Mouse (Mus musculus) large intestine, adult 2 months (tissue): ENCODE results near the gene Nudc. TPM values are rescaled to one million over a fixed set of nuclear protein-coding genes. Genes with fewer than 3 reads are reported as not detected.
"Not testable (repeated sequence)": the region's sequence is repeated elsewhere in the genome, so short reads cannot be mapped to it uniquely, and the experiment has no call there.

ENCODE experiments used
- DNase-seq: peaks from one replicate; pipeline ENCODE4 v3.0.0-alpha.2; 2012; ENCODE audit warnings: low read depth, low spot score
- WGBS: fragments of 180-500 bp; shearing (Covaris S2); methylation state at CpG from one replicate; pipeline ENCODE4 v1.1.7; 2018; 5-methylcytosine and 5-hydroxymethylcytosine counted together
- polyA plus RNA-seq: library from polyadenylated mRNA; depleted of rRNA; stranded (reverse); fragments of >200 nt; gene quantifications from 2 replicates; pipeline ENCODE4 v1.2.3, GENCODE M21; 2012

The Nudc gene
- polyA plus RNA-seq, 1 experiment, result 34.0 TPM

DNA sequence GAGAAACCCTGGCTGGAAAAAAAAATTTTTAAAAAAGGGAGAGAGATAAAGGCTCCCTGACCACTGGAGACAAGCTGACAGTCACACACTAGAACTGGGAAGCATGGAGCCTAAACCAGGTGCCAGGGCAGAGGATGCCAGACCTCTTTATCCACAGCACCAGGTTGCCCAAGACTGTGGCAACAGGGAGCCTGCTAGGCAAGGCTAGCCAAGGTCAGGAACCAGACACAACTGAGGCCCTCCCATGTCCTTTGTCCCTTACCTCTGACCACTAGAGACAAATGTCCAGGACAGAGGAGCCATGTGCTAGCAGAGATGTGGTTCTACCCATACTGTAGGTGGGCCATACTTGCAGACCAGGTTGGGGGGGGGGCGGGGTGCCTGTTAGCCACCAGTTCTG is 6.2 kb upstream of the Nudc start:
- WGBS, result 90% methylated on average over 1 of the region's 1 CpGs
- DNase-seq, result no peak

DNA sequence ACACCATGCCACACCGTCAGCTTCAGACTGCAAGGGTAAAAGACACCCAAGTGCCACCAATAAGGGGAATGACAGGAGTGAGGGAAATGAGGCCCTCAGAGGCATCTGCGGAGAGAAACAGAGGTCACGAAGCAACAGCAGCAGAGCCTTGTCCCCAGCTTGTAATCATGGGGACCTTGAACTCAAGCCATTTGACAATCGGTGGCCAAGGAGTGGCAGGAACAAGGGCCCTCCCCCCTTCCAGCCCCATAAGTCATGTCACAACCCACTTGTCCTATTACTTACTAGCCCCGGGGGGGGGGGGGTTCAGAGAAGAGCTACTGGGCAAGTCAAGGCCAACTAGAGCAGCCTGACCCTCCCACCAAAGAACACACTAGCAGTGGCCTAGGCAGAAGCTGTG is 9.1 kb downstream of the Nudc start:
- no peak for DNase-seq
- WGBS, result 69% methylated on average over 5 of the region's 5 CpGs

GRCm38 (mm10) chr4:133536081-133536480 is 9.7 kb downstream of the Nudc start:
- no peak for DNase-seq
- 32% methylated on average over 3 of the region's 3 CpGs for WGBS

DNA sequence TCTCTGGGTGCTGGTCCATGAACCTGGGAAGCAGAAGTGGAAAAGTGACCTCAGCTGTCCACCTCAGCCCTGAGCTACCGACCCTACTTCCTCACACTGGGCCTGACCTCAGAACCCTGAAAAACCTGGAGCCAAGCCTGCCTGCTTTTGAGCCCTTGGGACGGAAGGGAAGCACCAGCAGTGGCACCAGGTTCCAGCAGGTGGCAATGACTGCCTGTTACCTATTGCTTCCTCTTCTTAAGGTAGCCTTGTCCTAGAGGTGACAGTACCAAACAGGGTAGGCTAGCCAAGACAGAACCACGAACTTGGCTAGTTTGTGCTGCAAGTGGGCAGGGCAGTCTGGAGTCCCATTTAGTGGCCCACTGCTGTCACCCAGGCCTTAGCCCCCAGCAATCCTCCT is 13.0 kb downstream of the Nudc start:
- WGBS, result 53% methylated on average over 3 of the region's 3 CpGs
- DNase-seq, result no peak

DNA sequence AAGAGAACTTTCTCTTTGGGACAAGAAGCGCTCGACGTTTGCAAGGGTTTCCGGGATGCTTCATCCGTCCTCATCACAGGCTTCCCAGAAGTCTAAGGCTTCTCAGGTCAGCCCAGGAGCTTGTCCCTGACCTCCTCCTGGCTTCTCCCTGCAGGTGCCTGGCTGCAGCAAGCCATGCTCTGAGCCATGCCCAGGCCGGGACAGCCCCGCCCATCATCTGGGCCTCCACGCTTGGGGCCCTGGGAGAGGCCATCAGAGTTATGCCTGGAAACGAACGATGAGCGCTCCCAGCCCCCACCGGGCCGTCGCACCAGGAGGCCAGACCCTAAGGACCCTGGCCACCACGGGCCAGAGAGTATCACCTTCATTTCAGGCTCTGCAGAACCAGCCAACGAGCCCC is 18.0 kb downstream of the Nudc start:
- 63% methylated on average over 16 of the region's 16 CpGs for WGBS
- no peak for DNase-seq

DNA sequence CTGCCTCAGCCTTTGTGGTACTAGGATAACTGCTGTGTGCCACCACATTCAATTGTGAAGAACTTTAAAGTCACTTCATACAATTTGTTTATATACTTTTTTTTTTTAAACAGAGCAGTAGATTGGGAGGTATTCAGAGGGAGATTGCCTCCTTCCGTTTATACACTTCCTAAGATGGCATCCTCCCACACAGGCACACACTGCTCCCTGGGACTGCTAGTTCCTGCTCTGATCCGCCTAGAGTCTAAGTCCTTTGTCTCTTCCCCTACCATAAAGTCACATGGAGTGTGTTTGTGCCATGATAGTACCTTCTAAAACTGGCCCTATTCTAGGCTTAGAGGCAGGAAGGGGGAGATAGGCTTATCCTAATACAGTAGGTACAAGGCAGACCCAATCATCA is 24.3 kb downstream of the Nudc start:
- WGBS, result 44% methylated on average over 2 of the region's 2 CpGs

GRCm38 (mm10) chr4:133519369-133519665 is 26.5 kb downstream of the Nudc start:
- 4% methylated on average over 25 of the region's 25 CpGs for WGBS
- DNase-seq, result no peak

More for the DNA sequence above, 24.3 kb downstream of the Nudc start:
- DNase-seq, result no peak

GRCm38 (mm10) chr4:133518601-133519368 is 27.0 kb downstream of the Nudc start, which contains the start of gene Kdf1:
Gene Kdf1 (plus strand): TSS chr4:133518963.
- 3% methylated on average over 66 of the region's 69 CpGs for WGBS

DNA sequence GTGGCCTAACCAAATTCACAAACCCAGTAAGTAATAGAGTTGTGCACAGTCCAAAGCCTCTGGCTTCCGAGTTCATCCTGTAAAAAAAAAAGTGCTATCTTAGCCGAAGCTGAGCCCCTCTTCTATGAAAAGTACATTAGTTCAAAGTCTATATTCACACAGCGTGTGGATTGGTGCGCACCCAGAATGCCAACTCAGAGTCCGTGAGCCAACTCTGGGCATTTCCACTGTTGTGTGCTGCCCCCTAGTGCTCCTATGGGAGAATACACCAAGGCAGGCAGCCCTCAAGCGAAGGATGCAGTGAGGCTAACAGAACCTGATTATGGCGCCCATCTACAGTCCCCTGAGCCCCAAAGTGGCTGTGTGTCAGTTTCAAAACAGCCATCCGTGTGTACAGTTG is 32.8 kb downstream of the Nudc start:
- 8% methylated on average over 8 of the region's 8 CpGs for WGBS
- DNase-seq, result peak; percentile 60

More at GRCm38 (mm10) chr4:133518601-133519368, 27.0 kb downstream of the Nudc start, which contains the start of gene Kdf1:
- peak; percentile 44 for DNase-seq

GRCm38 (mm10) chr4:133512511-133512910 is 33.3 kb downstream of the Nudc start:
- 54% methylated on average over 5 of the region's 5 CpGs for WGBS
- DNase-seq, result not testable (repeated sequence)

- 70% methylated on average over 5 of the region's 5 CpGs for WGBS
These were observed 34.7 kb downstream of the Nudc start for GRCm38 (mm10) chr4:133511050-133511449.

GRCm38 (mm10) chr4:133508990-133509389 is 36.8 kb downstream of the Nudc start:
- WGBS, result 90% methylated on average over 7 of the region's 7 CpGs
- no peak for DNase-seq

More at GRCm38 (mm10) chr4:133511050-133511449, 34.7 kb downstream of the Nudc start:
- DNase-seq, result no peak

DNA sequence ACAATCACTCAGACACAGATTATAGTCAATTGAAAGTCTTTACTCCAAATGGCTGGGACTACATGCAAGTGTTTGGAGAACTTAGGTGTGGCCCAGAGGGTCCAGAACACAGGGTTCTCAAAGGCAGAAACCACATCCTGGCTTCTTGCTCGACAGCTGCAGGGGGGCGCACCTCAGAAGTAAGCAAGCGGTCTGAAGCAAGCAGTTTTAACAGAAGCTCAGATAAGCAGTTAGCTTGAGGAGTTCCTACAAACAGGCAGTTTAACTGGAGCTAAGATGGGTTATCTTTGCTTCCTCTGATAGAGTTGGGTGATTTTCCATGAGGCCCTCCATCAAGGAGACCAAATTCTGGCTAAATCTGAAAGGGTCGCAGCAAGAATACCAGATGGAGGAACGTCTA is 39.2 kb downstream of the Nudc start:
- DNase-seq, result no peak
- 62% methylated on average over 5 of the region's 5 CpGs for WGBS

DNA sequence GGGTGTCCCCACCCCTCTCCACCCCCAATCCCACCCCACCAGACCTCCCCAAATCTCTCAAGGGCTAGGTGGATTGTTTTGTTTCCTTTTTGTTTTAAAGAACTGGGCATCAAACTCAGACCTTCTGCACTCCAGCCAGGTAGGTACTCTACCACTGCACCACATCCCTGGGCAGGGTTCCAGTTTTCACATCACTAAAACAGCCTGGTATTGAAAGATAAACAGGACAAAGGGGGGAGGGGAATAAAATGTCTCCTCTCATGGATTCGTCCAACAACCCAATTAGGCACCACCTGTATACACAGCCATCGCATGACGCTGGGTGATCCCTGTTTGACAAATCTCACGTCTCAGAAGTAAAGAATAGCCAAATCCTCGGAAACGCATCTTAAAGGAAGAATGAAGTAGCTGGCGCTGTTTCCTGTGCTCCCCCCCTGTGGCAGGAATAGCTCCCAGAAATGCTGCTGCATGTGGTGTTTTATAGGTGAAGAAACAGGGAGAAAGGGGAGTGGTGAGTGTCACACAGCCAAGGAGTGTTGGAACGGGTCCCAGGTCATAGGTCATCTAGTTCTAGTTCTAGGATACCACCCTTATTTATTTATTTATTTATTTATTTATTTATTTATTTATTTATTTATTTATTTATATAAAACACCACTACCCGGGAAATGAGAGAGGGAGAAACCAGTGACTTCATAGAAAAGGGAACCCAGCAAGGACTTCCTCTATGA is 40.9 kb downstream of the Nudc start:
- DNase-seq, result no peak
- WGBS, result 42% methylated on average over 9 of the region's 9 CpGs

GRCm38 (mm10) chr4:133504300-133504699 is 41.5 kb downstream of the Nudc start:
- DNase-seq, result no peak
- WGBS, result 47% methylated on average over 5 of the region's 5 CpGs

- WGBS, result 52% methylated on average over 7 of the region's 7 CpGs
- DNase-seq, result no peak
These were observed 44.3 kb downstream of the Nudc start for GRCm38 (mm10) chr4:133501514-133501913.

GRCm38 (mm10) chr4:133498160-133498724 is 47.6 kb downstream of the Nudc start, which contains the start of gene Trnp1:
Gene Trnp1 (minus strand): TSS chr4:133498550.
- peak; percentile 46 for DNase-seq
- WGBS, result under 1% methylated on average over 53 of the region's 53 CpGs

DNA sequence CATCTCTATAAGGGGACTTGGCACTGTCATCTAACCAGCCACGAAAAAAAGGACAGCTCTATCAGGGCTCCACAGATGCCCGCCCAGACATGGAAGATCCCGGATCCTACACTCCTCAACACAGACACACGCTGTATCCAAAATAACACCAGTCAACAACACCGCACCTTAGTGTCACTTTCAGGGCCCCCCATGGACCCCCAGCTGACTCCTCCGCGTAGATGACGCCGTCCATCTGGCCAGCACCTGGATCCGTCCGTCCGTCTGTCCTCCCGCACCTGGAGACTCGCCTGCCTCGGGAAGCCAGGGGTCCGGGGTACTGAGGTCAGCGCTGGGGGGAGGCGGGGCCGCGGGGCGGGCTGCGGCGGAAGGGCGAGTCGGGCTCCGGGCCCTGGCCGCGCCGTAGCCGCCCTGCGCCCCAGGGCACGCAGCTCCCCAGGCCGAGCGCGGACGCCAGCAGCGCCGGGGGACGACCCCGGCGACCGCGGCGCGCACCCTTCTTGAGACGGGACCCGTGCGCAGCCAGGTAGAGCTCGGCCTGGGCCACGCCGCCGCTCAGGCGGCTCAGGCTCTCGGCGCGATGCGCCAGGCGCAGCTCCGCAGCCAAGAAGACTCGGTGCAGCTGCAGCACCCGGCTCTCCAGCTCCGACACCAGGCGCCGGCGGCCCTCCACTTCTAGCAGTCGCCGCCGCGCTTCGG is 48.2 kb downstream of the Nudc start:
- 2% methylated on average over 70 of the region's 70 CpGs for WGBS
- DNase-seq, result no peak

DNA sequence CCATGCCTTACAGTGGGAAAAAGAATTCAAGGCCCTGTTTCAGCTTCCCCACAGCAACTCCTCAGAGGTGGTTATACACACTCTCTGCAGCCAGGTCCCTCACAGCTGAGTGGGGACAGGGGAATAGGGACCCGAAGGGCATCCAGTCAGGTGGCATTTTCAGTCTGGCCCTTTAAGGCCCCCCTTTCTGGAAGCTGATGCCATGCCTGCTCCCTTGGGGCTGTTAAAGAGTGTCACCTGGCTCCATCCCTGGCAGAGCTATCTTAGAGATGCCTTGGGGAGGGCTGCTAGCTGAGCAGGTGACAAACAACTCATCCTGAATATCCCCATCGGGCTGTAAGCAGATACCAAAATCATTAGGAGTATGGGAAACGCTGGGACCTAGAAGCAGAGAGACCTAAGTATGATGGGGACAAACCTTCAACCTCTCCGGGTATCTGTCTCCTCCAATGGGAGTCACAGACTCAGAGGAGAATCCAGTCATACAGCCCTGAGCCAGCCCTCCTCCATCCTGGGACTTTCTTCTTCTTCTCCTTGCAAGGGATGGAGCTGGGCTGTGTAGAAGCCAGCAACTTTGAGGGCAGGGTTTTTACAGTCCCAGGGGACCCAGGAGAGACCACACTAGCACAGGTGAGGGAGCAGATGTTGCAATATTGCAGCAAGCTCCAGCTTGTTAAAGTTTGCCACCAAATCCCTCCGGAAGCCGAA is 48.9 kb downstream of the Nudc start:
- WGBS, result 29% methylated on average over 6 of the region's 6 CpGs
- DNase-seq, result no peak
